Mouse (Mus musculus): ENCODE results near the gene Gm14326. TPM values are rescaled to one million over a fixed set of nuclear protein-coding genes. Genes with fewer than 3 reads are reported as not detected.
"Not testable (repeated sequence)": the region's sequence is repeated elsewhere in the genome, so short reads cannot be mapped to it uniquely, and the experiment has no call there.

Gm14326 gene
- 10 to 100 TPM; 39.1 to 42.1 TPM for total RNA-seq (2021)
- long read RNA-seq, experiment 1, transcript Gm14326-201 (4 exons, 767 nt) = major isoform, 11 of 25 reads
- long read RNA-seq, experiment 1, transcript Gm14326-202 (5 exons, 1,807 nt) = minor isoform, 5 of 25 reads
- long read RNA-seq, experiment 1, partial matches to known transcripts = 2 of 25 reads
- long read RNA-seq, experiment 1, other reads (novel, unspliced or antisense) = 7 of 25 reads
- long read RNA-seq, experiment 2, transcript Gm14326-201 (4 exons, 767 nt) = major isoform, 6 of 7 reads
- long read RNA-seq, experiment 2, partial matches to known transcripts = 0 of 7 reads
- long read RNA-seq, experiment 2, other reads (novel, unspliced or antisense) = 0 of 7 reads

DNA sequence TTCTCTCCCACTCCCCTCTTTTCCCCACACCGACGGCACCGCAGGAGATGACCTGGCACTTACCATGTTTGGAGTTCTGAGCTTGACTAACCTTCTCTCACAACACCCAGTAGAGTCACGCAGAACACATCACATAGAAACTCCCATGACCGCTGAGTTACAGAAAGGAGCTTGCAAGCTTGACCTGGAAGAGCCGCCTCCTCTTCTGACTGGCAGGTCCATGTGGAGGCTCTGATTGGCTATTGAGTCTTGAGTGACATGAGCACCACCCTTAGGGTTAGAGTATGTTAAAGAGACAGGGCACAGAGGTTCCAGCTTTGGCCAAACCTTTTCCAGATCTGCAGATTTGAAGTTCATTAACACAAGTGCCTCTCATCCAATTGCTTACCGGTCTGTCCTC is at the start of gene Gm14326:
Gm14326 (minus strand) TSS at position 153 of the 400 bp plus-strand sequence.
- DNase-seq = peak; percentile 91 to 96

DNA sequence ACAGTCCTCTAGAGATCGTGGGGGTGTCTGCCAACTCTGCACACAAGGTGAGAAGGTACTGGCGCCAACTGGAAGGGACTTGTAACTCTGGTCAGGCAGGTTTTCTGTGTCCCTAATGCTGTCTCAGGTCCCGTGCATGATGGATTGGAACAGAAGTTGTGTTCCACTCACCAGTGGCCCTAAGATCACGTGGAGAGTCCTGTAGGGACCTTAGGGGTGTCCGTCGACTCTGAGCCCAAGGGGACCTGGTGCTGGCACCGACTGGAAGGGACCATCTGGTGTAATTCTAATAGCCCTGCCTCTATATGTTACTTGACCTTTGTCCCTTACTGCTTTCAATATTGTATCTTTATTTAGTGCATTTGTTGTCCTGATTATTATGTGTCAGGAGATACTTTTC is 17.7 kb upstream of the Gm14326 start:
- DNase-seq = not testable (repeated sequence)

GRCm38 (mm10) chr2:177956734-177957133 is 363 bp downstream of the Gm14326 start:
- peak; percentile 24 to 54 for DNase-seq

DNA sequence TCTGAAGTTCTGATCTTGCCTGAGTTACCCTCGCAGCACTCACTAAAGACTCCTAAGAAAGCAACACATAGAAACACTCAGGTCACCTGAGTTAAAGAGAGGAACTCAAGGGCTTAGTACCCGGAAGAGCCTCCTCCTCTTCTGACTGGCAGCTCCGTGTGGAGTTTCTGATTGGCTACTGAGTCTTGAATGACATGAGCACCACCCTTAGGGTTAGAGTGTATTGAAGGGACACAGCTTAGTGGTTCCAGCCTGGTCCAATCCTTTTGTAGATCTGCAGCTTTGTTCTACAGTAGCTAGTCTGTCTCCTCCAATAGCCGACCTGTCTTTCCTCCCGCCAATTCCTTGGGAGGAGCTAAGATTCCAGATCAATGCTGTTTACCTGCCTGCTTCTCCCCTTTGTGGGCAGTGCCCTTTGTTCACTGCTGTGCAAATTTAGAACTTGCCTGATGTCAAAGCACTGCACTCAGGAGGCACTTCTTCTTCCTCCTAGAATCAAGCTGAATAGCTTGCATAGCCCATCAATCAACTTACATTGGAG is 31.5 kb downstream of the Gm14326 start, which contains the start of gene Zfp972:
Zfp972 (minus strand) TSS at position 51 of the 541 bp plus-strand sequence.
- not testable (repeated sequence) for DNase-seq

DNA sequence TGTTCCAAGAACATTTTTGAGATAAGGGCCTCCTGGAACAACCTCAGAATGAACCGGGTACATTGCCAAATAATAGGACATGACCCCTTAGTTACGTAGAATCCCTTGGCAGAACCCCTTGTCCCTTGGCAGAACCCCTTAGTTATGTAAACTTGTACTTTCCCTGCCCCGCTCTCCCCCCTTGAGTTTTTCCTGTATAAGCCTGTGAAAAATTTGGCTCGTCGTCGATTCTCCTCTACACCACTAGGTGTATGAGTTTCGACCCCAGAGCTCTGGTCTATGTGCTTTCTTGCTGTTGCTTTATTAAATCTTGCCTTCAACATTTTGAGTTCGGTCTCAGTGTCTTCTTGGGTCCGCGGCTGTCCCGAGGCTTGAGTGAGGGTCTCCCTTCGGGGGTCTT is 53.8 kb downstream of the Gm14326 start:
- DNase-seq = peak; percentile 8 to 43

GRCm38 (mm10) chr2:177898171-177898570 is 58.9 kb downstream of the Gm14326 start:
- DNase-seq = peak in 1 of 2 experiments; percentile 12

- DNase-seq = peak in 1 of 2 experiments; percentile 19
Observed at GRCm38 (mm10) chr2:177897046-177897578, 60.0 kb downstream of the Gm14326 start, which contains the start of gene Gm14327. Gm14327 (plus strand) TSS chr2:177897096.

DNA sequence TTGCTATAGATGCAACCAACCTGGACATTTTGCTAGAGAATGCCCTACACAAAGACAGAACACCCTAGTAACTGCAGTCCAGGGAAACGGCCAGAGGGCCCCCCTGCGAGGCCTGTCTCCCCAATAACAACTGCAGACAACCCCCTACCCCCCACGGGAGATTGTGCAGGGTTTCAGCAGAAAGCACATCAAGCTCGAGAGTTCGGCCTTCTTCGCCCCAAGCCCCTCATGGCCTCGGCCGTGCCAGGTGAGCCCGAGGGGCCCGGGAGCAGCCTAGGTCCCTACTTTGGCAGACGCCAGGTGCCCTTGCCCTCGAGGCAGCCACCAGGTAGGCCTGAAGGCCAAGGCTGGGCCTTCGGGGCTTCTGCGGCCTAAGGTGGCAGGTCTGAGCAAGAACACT is 69.4 kb downstream of the Gm14326 start:
- DNase-seq = not testable (repeated sequence)

Other genes with a start within 250 kb of the Gm14326 start
- gene Gm14322, start 198.0 kb downstream of the Gm14326 start, total RNA-seq (2021) = 10 to 100 TPM; 17.0 to 20.9 TPM
- gene Gm14325, start 117.0 kb downstream of the Gm14326 start, total RNA-seq (2021) = 100 to 1,000 TPM in 1 of 2 experiments, 10 to 100 TPM in 1; 86.7 to 109 TPM
- gene Gm14327, start 60.2 kb downstream of the Gm14326 start, total RNA-seq (2021) = 10 to 100 TPM; 47.3 to 59.0 TPM
- under 1 TPM; 0.82 to 0.95 TPM for gene Zfp972, start 31.7 kb downstream of the Gm14326 start, total RNA-seq (2021)
- gene Zfp971, start 66.0 kb upstream of the Gm14326 start, total RNA-seq (2021) = 100 to 1,000 TPM in 1 of 2 experiments, 10 to 100 TPM in 1; 97.5 to 107 TPM
- gene Zfp931, start 121.2 kb upstream of the Gm14326 start, total RNA-seq (2021) = 10 to 100 TPM; 13.2 to 14.2 TPM
- under 1 TPM; 0.69 to 0.94 TPM for gene Phactr3, start 161.7 kb upstream of the Gm14326 start, total RNA-seq (2021)